Mouse (Mus musculus) hematopoietic stem cell, adult 5-6 weeks (primary cell): Measurements from ENCODE around the gene Abhd17b. TPM values are rescaled to one million over a fixed set of nuclear protein-coding genes. Genes with fewer than 3 reads are reported as not detected.
A peak's percentile ranks its signal among the peaks of the same experiment; 100 is the strongest.

ENCODE experiments used
- ATAC-seq, 2 experiments: fragments of 125-278 bp in 1 of 2; replicated peaks in 1 of 2; 2 replicates each; pipeline ENCODE4 v1.8.0; 2016 to 2017; ENCODE audit warnings: inconsistent platforms in 2 of 2, mild to moderate bottlenecking in 2 of 2, moderate number of reproducible peaks in 2 of 2, low read depth in 1 of 2, moderate TSS enrichment in 1 of 2; ENCODE audit not compliant: low FRiP score in 2 of 2, poor library complexity in 2 of 2, severe bottlenecking in 2 of 2, insufficient read depth in 1 of 2, low TSS enrichment in 1 of 2
- total RNA-seq: library from RNA; stranded (forward); fragments of 172-1452, 232-1000 nt; gene quantifications from 2 replicates; pipeline ENCODE4 v1.2.3, GENCODE M21; 2017

The Abhd17b gene
- total RNA-seq, 1 experiment from 2014 or later: 68.4 TPM

- no peak for ATAC-seq
These were observed 9.1 kb upstream of the Abhd17b start for GRCm38 (mm10) chr19:21643935-21644334.

DNA sequence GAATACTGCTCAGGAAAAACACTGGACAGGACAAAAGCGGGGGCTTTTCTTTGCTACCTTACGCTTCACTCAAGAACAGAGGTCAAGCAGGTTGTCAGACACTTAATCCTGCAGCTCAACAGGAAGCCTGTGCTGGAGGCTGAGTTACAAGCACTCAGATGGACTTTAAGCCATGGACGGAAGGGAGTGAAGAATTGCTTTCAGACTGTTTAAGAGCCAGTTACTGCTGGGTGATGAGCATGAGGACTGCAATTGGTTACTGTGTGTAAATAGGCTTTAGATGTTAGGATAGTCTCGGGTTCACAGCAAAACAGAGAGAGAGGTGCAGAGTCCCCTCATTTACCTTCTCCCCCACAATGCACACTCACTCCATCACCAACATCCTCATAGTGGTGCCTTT is 7.7 kb upstream of the Abhd17b start:
- ATAC-seq: no peak

GRCm38 (mm10) chr19:21646142-21646541 is 6.8 kb upstream of the Abhd17b start:
- ATAC-seq: peak; percentile 18 to 52; a peak in 2 of 4 replicates

- no peak for ATAC-seq
These were observed 1.3 kb upstream of the Abhd17b start for GRCm38 (mm10) chr19:21651664-21652063.

- ATAC-seq: peak; percentile 96 to 99
These were observed 457 bp upstream of the Abhd17b start, which contains the start of gene 1110059E24Rik for GRCm38 (mm10) chr19:21652285-21653171. TSS of gene 1110059E24Rik (minus strand) at chr19:21652976.

GRCm38 (mm10) chr19:21654788-21655187 is 1.8 kb downstream of the Abhd17b start:
- no peak for ATAC-seq

DNA sequence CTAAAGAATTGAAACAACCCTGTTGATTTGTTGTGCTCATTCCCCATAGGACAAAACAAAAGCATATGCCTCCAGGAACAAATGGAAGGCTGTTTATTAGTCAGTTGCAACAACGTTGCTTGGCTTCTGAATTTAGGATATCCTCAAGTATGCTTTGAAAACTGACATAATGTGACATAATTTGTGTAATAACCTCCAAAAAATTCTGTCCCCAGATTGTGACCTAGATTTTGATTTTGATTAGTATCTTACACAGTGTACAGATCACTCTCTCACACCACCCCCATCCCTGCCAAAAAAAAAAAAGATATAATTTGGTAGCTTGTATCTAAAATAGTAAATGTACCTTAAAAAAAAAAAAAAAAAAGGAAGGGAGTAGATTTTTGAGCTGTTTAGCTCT is 7.7 kb downstream of the Abhd17b start:
- ATAC-seq: no peak

DNA sequence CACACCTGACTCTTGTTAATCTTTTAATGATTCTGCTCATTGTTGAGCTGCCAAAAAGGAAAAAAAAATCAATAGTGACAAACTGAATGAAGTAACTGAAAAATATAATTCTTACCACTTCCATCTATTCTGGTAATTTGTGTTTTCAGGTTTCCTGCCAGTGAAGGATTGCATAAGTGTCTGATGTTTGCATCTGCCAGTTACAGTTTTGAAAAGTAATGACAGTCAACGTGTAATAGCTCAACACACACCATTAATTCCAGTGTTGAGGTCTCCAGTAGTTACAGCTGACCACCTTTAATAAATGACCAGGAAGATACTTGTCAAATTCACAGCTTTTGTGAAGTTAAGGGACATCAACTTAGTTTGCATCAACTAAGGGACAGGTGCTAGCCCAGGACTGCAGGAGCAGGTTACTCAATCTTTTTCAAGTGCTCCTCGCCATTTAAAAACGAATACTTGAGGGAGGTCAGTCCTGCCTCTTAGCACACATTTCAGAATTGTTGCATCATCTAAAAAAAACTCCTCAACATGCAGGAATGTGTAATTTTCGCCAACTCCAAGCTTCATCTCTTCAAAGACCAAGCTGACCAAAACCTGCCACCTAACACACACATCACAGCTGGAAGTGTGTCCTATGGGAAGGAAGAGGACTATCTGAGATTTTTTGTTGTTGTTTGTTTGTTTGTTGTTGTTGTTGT is 10.9 kb downstream of the Abhd17b start:
- peak in 1 of 2 experiments; percentile 14; a peak in 1 of 4 replicates for ATAC-seq

GRCm38 (mm10) chr19:21669650-21670049 is 16.7 kb downstream of the Abhd17b start:
- ATAC-seq: no peak

DNA sequence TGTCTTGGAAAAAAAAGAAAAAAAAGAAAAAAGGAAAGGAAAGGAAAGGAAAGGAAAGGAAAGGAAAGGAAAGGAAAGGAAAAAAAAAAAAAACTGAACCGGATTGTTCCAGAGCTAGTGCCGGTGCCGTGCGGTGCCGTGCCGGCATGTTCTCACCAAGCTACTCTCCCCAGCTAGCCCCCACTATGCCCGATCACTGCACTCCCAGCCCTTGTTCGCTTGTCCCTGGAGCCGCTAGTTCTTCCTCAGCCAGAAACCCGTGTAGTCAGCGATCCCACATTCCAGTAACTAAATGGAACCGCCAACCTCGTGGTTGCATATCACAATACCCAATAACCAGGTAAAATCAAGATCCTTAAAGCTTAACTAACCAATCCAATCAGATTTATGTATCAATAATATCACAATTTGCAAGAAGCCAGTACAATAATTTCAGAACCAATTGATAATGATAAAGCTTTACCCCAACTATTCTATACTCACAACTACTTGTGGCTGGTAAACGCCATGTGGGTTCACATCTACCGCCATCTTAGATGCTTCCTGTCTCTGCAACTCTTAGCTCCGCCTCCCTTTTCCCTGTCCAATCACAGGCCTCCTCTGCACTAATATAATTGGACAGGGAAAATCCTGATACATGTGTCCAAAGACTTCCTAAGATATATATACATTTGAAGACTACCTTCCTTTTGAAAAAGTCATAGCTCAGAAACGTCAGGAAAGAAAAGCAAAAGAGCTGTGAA is 21.5 kb downstream of the Abhd17b start:
- ATAC-seq: no peak

- ATAC-seq: no peak
These were observed 27.1 kb downstream of the Abhd17b start for GRCm38 (mm10) chr19:21680091-21680490.

DNA sequence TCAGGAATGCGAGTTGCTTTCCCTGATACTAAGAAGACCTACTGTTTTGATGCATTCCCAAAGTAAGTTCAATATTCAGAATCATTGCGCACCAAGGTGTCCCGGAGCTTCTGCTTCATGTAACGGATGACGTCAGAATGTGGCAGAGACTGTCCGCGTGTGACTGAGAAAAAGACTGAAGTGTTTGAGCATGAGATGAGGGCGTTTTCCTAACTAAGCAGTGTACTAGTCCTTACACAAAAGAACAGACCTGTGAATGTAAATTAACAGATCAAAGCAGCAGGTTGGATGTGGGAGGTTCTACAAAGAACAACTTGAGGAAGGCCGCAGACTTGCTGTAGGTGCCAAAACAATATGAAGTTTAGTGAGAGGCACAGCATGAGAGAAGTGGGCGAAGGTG is 28.0 kb downstream of the Abhd17b start:
- ATAC-seq: no peak

DNA sequence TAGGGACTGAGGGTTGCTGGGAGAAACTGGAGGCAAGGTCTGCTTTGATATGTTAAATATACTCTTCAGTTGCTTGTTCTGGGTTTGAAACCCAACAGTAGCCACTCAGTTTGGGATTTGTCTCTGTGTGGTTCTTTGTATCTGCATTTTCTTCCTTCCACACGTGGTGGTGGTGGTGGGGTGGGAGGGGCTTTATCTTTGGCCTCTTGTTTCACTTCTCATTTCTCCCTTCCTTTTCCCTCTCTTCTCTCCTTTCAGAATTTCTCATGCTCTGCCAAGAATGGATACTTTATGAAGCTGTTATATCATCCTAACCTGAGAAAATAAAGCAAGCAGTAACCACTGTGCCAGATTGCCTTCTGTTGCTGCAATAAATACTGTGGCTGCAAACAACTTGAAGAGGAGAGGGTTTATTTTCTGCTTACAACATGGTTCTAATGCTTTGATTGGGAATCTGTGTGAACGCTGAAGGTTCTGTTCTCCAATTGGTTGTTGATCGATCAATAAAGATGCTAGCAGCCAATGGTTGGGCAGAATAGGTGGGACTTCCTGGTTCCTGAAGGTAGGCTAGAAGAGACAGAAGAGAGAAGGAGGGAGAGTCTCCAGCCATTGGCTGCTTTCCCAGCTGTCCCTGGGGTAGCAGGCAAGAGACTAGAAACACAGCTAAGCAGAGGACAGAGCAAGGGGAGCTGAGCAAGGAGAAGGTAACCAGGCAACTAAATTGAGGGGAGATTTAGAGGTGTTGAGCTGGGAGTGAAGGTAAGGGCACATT is 60.5 kb downstream of the Abhd17b start:
- peak; percentile 77 to 88 for ATAC-seq

GRCm38 (mm10) chr19:21714278-21714883 is 61.4 kb downstream of the Abhd17b start:
- peak; percentile 60 to 63 for ATAC-seq

DNA sequence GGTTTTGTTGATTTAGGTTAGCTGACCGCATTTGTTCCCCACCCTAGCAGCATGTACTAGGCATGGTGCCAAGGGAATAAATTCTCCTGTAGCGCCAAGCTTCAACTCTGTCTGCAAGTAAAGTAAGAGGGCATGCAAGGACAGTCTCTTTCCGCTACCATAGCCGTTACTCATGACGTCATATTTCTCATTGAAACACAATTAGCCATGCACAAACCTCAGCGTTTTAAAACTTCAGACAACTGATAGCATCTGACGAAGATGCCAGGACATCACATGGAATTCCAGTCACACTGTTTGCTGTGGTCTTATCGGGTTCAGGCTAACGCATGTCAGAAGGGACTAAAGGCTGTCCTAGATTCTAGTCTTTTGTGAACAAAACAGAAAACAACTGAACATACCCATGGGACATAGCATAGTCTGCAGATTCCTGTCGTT is 62.0 kb downstream of the Abhd17b start:
- no peak; a peak in 1 of 4 replicates for ATAC-seq

- no peak for ATAC-seq
These were observed 62.5 kb downstream of the Abhd17b start for GRCm38 (mm10) chr19:21715515-21715914.

DNA sequence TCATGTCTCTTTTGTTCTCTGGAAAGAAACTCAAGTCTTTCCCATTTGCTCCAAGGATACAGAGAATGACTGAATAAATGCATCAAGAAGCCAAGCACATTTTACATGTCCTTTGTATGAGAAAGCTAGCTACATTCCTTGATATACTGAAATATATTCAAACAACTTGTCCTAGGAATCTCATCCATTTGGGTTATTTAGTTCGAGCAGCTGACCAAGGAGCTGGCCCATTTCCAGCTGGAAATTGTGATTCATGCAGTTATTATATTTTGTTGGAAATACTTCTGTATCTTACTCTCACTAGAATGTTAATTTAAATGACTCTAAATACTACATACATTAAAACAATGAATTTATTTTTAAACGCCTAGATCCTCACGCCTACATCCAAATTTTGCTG is 63.5 kb downstream of the Abhd17b start:
- ATAC-seq: no peak
